Mouse (Mus musculus): Measurements from ENCODE around the gene Nme9.

DNA sequence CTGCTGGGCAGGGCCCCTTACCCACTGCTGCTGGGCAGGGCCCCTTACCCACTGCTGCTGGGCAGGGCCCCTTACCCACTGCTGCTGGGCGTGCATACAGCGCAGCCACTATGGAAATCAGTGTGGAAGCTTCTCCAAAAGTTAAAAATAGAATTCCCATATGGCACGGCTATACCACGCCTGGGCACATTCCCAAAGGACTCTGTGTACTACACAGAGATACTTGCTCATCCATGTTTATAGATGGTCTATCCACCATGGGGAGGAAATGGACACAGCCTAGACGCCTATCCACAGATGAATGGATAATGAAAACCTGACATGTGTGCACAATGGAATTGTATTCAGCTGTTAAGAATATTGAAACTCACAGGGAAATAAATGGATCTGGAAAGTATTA lies 10.3 kb upstream of the Nme9 start:
- no peak for TF ChIP-seq CTCF (conservative IDR thresholded peaks at IDR 0.05; ENCODE audit: low read length)
- TF ChIP-seq POU5F1 (IDR thresholded peaks at IDR 0.05; ENCODE audit: borderline replicate concordance, low read length): no peak
